Mouse (Mus musculus) bone marrow, adult 2 months (tissue): ENCODE measurements around the gene Mtmr4. TPM values are rescaled to one million over a fixed set of nuclear protein-coding genes. Genes with fewer than 3 reads are reported as not detected.

Experiments
- H3K27ac ChIP-seq: fragments of 200-500 bp; 2 replicates; pipeline ENCODE4 v1.5.1; 2012; ENCODE audit warnings: low read depth, mild to moderate bottlenecking, control low read depth, inconsistent platforms, low read length; ENCODE audit not compliant: control insufficient read depth, poor library complexity, insufficient read depth
- H3K4me1 ChIP-seq: fragments of 200-500 bp; 2 replicates; pipeline ENCODE4 v1.6.1; 2011; ENCODE audit warnings: low read length; ENCODE audit not compliant: control insufficient read depth, insufficient read depth
- H3K4me3 ChIP-seq: fragments of 200-500 bp; replicated peaks from 2 replicates; pipeline ENCODE3; 2011; ENCODE audit warnings: mild to moderate bottlenecking, low read depth, low read length, control low read depth; ENCODE audit not compliant: control insufficient read depth
- CTCF ChIP-seq: fragments of 200-500 bp; IDR thresholded peaks from 2 replicates; pipeline ENCODE4 v1.5.1; 2011; ENCODE audit warnings: low read length, control low read depth; ENCODE audit not compliant: control insufficient read depth, insufficient read depth
- POLR2A ChIP-seq: fragments of 200-500 bp; IDR thresholded peaks from 2 replicates; pipeline ENCODE4 v1.6.1; 2011; ENCODE audit warnings: low read depth, mild to moderate bottlenecking, control low read depth, low read length, borderline replicate concordance; ENCODE audit not compliant: control insufficient read depth
- WGBS: fragments of 180-500 bp; shearing (Covaris S2); methylation state at CpG from one replicate; pipeline ENCODE4 v1.1.7; 2018; 5-methylcytosine and 5-hydroxymethylcytosine counted together
- polyA plus RNA-seq: library from polyadenylated mRNA; stranded (reverse); fragments of >200 nt; gene quantifications from 2 replicates; pipeline ENCODE4 v1.2.4, GENCODE M21; 2011; ENCODE audit warnings: low replicate concordance; ENCODE audit not compliant: missing spikeins, insufficient read depth, insufficient read length

Gene Mtmr4
- polyA plus RNA-seq, 1 experiment, result 9.0 TPM

DNA sequence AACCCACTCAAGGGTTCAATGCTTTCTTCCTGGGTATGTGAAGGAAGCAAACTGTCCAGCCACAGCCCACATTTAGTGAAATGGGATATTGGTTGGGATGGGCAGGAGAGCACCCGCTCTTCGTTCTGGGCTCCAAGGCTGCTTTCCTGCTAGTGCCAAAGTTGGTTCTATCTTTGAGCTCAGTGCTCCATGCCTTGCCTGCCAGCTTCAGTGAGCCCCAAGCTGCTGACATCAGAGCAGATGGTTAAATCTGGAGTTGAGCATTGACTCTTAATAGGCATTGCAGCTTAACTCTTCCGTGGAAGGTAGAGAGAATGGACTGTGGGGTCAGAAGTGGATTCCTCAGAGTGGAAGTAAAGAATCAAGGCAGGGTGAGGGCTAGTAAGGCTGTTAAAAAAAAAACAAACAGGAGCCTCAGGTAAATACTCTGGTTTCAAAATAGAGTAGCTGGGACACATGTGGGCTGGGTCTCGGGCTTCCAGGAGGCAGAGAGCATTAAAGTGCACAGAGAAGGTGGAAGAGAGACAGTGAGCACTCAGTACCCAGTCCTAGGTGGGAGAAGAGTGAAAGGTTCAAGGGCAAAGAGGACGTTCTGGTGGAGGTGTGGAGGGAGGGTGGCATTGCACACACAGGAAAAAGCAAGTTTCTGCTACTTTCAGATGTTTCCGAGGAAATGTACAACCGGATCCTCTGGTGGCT, 23.6 kb upstream of the Mtmr4 start, which contains the start of gene Sept4:
Sept4 (plus strand) TSS at position 649 of the 699 bp plus-strand sequence.
- Histone ChIP-seq H3K27ac (no peak within 1 kb of the TSS), H3K4me1 (no peaks in the 10 kb centered on the region), H3K4me3 (no peak within 1 kb of the TSS)
- TF ChIP-seq POLR2A (no peak), CTCF (no peak)
- 64% methylated on average over 7 of the region's 7 CpGs for WGBS

DNA sequence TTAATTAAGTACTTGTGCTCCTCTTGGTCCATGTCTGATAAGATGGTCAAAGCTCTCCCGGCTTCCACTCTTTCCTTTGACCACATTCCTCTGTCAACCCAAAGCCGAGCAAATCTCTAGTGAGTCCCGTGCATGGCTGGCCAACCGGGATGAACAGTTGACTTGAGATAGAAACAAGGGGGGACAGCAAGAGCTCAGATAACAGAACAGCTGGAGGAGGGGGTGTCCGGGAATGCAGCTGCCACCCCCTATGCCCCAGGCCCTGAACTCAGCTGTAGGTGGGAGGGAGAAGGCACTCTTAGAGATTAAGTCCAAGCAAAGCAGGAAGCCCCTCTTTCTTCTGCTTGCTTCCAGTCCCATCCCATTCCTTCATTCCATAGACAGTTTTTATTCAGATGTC, 21.2 kb upstream of the Mtmr4 start:
- Histone ChIP-seq H3K4me1 (no peaks in the 10 kb centered on the region), H3K27ac (no peak overlapping the region), H3K4me3 (no peak overlapping the region)
- no peak for TF ChIP-seq CTCF
- no peak for TF ChIP-seq POLR2A
- WGBS, result 83% methylated on average over 5 of the region's 5 CpGs

- WGBS, result 78% methylated on average over 1 of the region's 1 CpGs
Measured at GRCm38 (mm10) chr11:87571361-87571950, 20.5 kb upstream of the Mtmr4 start.

DNA sequence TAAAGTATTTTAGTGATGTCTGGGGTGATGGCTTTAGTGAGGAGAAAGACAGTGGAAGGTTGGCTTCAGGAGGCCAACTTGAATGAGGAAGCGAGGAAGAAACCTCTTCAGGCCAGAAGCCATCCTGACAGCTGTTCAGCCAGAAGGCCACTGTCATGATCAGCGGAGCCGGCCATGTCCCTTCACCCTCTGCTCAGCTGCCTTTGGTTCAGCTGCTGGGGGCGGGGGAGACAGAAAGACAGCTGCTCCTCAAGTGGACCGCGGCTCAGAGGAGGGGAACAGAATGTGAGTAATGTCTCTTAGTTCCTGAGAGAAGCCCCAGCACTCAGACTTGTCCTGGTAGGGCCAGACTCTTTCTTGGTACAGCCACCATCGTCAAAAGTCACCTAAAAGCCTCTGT, 18.2 kb upstream of the Mtmr4 start:
- WGBS, result 77% methylated on average over 7 of the region's 7 CpGs
- H3K4me1 ChIP-seq, result no peaks in the 10 kb centered on the region
- H3K27ac ChIP-seq, result no peak overlapping the region
- no peak for TF ChIP-seq CTCF
- no peak for TF ChIP-seq POLR2A
- no peak overlapping the region for H3K4me3 ChIP-seq

More at GRCm38 (mm10) chr11:87571361-87571950, 20.5 kb upstream of the Mtmr4 start:
- H3K4me1 ChIP-seq, result no peaks in the 10 kb centered on the region
- TF ChIP-seq POLR2A (no peak), CTCF (no peak)
- no peak overlapping the region for H3K4me3 ChIP-seq
- no peak overlapping the region for H3K27ac ChIP-seq

DNA sequence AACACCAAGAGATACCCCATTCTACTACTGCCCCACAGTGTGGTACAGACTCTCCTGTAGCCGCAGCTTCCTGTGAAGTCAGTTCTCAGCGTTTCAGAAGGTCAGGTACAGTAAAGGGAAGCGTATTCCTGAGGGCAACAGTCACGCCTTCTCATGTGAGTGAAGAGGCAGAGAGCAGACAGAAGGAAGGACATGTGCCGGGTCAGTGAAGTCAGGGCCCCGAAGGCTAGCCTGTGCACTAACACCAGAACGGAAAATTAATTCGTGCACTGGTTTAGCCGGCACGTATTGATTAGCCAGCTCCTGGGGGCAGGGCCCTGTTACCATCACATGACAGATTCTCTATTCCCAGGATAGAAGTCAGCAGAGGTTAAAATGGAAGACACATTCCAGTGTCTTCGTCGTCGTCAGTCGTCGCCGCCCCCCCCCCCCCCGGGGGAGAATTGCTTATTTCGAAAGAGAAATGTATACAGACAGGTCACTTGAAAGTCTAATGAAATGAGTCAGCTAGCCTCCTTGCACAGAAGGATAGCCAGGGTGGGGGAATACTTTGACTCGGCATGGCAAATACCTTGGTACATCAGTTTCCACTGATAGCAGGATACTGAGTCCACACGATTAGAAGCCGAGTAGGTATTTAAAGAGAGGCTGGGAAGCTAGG, 17.3 kb upstream of the Mtmr4 start:
- Histone ChIP-seq H3K4me3 (no peak overlapping the region), H3K27ac (no peak overlapping the region), H3K4me1 (no peaks in the 10 kb centered on the region; the same call in 1 of the 2 replicates)
- TF ChIP-seq CTCF (no peak), POLR2A (no peak)
- 76% methylated on average over 21 of the region's 21 CpGs for WGBS

GRCm38 (mm10) chr11:87577601-87578248, 14.2 kb upstream of the Mtmr4 start:
- WGBS, result 64% methylated on average over 6 of the region's 6 CpGs
- TF ChIP-seq CTCF, result no peak
- TF ChIP-seq POLR2A, result no peak
- Histone ChIP-seq H3K27ac (no peak overlapping the region), H3K4me1 (no peaks in the 10 kb centered on the region; the same call in 1 of the 2 replicates), H3K4me3 (no peak overlapping the region)

- Histone ChIP-seq H3K27ac (no peak overlapping the region), H3K4me3 (peak overlapping the region; percentile 62), H3K4me1 (no peaks in the 10 kb centered on the region; the same call in 1 of the 2 replicates)
- WGBS, result under 1% methylated on average over 40 of the region's 40 CpGs
- TF ChIP-seq CTCF (no peak), POLR2A (peak; percentile 29; the same call in 1 of the 2 replicates)
Measured at GRCm38 (mm10) chr11:87578249-87578962, 13.6 kb upstream of the Mtmr4 start.
